Mouse (Mus musculus): ENCODE data around the gene Pkn3.
"Not testable (repeated sequence)": the region's sequence is repeated elsewhere in the genome, so short reads cannot be mapped to it uniquely, and the experiment has no call there.

The Pkn3 gene

DNA sequence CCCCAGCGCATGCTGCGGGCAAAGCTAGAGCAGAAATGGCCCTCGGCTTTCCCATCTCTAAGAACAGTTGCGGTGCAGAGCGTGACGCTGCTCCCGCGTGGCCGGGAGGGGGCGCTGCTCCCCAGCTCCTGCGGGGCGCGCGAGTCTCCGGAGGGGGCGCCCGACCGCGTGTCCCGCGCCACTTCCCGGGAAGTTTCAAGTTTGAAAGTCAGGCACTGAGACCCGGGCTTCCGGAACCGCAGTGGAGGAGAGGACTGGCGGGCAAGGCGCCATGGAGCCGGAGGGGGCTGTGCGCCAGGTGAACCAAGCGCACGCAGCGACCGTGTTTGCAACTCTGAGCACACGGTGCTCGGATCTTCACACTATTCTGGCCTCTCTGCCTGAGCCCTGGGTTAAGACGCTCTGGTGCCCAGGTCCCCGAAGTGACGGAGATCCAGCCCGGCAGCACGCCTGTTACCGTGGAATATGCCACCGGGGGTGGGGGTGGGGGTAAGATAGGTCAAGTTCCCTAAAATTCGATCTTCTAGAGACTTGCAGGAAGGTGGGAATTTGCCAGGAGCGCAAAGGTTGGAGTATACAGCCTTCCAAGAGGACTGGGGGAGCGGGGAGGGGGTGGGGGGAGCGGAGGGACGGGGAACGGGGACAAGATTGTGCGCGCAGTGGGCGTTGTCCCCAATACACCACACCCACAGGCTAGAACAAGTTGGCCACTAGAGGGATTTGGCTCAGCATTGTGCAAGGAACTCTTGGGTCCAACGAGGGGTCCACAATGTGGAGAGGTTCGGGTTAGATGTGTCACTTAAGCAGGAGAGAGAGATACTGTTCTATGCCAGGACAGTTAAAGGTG lies at the start of gene Pkn3:
Gene Pkn3, plus strand, starts transcription at position 183 of the 847 bp plus-strand sequence.
- peak; percentile 88 for DNase-seq (ENCODE audit: low spot score)

GRCm38 (mm10) chr2:30032244-30032846 lies 45.1 kb upstream of the Pkn3 start:
- DNase-seq (ENCODE audit: low spot score) = no peak

- DNase-seq (ENCODE audit: low spot score) = no peak
Observed at GRCm38 (mm10) chr2:30032957-30033356, 44.5 kb upstream of the Pkn3 start.

GRCm38 (mm10) chr2:30037762-30038161 lies 39.7 kb upstream of the Pkn3 start:
- no peak for DNase-seq (ENCODE audit: low spot score)

GRCm38 (mm10) chr2:30038370-30038769 lies 39.1 kb upstream of the Pkn3 start:
- DNase-seq (ENCODE audit: low spot score) = no peak

GRCm38 (mm10) chr2:30039687-30040086 lies 37.8 kb upstream of the Pkn3 start:
- DNase-seq (ENCODE audit: low spot score) = no peak

- DNase-seq (ENCODE audit: low spot score) = peak; percentile 65
Observed at GRCm38 (mm10) chr2:30042445-30042844, 35.0 kb upstream of the Pkn3 start.

- DNase-seq (ENCODE audit: low spot score) = no peak
Observed at GRCm38 (mm10) chr2:30044550-30044949, 32.9 kb upstream of the Pkn3 start.

GRCm38 (mm10) chr2:30047127-30047526 lies 30.4 kb upstream of the Pkn3 start:
- DNase-seq (ENCODE audit: low spot score) = no peak

DNA sequence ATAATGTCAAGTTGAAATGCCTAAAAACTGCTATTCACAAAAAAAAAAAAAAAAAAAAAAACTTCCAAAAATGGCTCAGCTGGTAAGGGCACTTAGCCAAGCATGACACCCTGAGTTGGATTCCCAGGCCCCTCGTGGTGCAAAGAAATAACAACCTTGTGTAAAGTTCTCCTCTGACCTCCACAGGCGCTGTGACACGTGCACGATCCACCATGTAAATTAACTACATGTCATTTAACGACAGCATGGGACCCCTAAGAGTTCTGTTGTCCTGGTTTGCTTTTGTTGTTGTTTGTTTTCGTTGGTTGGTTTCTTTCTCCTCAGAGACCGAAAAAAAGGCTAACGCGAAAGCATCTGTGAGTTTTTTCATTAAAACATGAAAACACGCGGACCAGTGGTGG lies 29.4 kb upstream of the Pkn3 start:
- DNase-seq (ENCODE audit: low spot score) = no peak

DNA sequence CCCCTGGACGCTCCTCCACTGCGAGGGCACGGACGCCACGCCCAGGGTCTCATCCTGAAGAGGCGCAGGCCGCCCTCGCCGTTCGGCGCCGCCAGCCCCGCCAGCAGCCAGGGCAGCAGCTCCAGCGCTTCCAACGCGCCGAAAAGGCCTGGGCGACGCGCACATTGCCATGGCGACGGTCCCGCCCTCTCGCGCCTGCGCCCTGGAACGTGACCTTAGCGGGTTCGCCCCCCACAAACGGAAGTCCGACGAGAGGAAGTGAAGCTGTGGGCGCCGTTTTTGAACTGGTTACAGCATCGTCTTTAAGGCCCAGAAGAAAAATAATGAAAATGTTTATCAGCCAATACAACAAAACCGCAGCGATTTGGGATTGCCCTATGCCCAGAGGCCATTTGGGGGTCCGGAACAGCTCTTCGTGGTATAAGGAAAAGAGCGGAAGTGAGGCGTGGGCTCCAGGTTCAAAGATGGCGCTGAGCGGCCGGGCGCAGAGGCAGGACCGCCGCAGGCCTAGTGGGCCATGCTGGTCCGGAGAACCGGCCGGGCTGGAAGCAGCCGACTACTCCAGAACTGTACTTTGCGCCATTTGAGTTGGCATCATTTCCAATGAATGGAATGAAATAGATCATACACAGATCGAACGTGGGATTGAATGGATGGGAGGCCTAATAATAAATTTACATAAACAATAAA lies 28.6 kb upstream of the Pkn3 start, which contains the start of gene Wdr34:
Gene Wdr34, minus strand, starts transcription at position 183 of the 690 bp plus-strand sequence.
- DNase-seq (ENCODE audit: low spot score) = peak; percentile 98

GRCm38 (mm10) chr2:30049831-30050230 lies 27.7 kb upstream of the Pkn3 start:
- DNase-seq (ENCODE audit: low spot score) = no peak

DNA sequence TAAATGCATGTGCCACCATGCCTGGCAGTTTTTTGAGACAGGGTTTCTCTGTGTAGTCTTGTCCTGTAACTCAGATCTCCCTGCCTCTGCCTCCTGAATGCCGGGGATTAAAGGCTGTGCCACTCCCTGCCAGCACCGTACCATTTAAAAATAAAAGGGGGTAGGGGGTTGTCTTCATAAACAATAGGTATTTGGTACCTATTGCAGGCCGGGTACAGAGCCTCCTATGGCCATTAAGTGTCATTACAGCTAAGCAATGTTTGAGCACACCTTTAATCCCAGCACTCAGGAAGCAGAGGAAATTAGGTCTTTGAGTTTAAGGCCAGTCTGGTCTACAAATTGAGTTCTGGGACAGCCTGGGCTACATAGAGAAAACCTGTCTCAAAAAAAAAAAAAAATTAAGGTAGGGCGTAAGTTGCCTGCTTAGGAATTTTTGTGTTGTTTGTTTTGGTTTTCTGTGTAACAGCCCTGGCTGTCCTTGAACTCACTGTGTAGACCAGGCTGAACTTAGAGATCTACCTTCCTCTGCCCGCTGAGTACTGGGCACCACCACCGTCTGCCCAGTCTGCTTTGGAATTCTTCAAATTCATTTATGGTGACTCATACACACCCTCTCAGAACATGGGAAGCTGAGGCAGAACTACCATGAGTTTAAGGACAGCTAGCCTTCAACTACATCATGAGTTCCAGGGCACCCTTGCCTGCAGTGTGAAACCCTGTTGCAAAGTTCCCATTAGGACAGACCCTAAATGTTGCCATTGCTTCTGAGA lies 25.3 kb upstream of the Pkn3 start:
- DNase-seq (ENCODE audit: low spot score) = no peak

- not testable (repeated sequence) for DNase-seq (ENCODE audit: low spot score)
Observed at GRCm38 (mm10) chr2:30055310-30055709, 22.2 kb upstream of the Pkn3 start.

GRCm38 (mm10) chr2:30056736-30057135 lies 20.7 kb upstream of the Pkn3 start:
- no peak for DNase-seq (ENCODE audit: low spot score)

GRCm38 (mm10) chr2:30057223-30057904 lies 20.1 kb upstream of the Pkn3 start, which contains the start of gene Set:
Set (plus strand) TSS chr2:30057378.
- no peak for DNase-seq (ENCODE audit: low spot score)

DNA sequence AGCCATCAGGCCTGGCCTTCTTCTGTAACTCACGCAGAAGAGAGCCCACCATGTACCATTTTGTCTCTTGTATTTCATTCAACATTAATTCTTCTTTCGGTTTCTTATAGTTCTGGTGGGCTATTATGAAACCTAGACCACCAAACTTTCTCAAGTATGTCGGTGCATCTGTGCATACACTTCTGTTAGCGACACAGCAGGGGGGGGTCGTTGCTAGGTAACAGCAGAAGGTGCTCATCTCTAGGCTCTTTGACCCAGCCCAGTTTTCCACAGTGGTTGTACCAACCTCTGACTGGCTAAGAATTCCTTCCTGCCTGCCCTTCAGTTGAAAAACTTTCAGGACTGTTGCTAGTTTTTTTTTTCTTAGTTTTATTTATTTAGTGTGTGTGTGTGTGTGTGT lies 19.1 kb upstream of the Pkn3 start:
- no peak for DNase-seq (ENCODE audit: low spot score)

DNA sequence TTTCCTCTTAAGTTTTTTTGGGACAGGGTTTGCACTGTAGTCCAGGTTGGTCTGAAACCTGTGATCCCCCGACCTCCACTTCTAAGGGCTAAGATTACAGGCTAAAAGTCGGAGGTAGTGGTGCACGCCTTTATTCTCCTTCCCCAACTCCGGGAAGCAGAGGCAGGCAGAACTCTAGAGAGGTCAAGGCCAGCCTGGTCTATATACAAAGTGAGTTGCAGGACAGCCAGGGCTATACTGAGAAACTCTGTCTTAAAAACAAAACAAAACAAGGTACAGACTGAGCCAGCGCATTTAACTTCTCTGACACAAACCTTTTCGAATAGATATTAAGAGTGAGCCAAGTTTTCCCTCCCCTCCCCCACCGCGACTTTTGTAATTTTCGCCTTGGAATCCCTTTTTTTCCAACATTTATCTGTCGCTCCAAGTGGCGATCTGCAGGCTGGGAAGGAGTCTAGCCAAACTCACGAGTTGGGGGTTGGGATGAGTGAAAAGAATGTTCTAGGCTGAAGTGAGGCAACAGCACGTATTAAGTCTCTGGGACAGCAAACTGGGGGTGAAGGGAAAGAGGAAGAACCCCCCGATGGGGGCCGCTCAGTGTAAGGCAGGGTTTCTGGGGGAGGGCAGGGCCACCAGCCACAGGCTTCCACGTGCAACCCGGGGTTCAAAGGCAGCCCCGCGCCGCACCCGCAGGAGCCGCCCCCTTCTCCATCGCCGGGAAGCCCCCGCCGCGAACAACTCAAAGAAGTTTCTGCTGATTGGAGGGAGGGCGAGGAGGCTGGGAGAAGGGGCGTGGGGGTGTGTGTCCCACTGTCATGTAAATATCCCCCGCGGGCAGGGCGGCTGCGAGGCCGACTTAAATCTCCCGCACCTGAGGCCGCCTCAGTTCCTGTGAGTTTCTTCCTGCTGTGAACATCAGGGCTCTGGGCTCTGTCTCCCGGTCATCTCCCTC lies 16.0 kb upstream of the Pkn3 start:
- peak; percentile 41 for DNase-seq (ENCODE audit: low spot score)

GRCm38 (mm10) chr2:30062249-30063093 lies 15.0 kb upstream of the Pkn3 start:
- DNase-seq (ENCODE audit: low spot score) = peak; percentile 42
